Mouse (Mus musculus) ES-E14 (cell line): ENCODE results near the gene Cd6. TPM values are rescaled to one million over a fixed set of nuclear protein-coding genes. Genes with fewer than 3 reads are reported as not detected.

ENCODE experiments used
- DNase-seq: peaks from one replicate; pipeline ENCODE4 v3.0.0-alpha.2; 2013; ENCODE audit warnings: low read depth, low spot score
- H3K27ac ChIP-seq: 2 replicates; pipeline ENCODE4 v1.5.1; 2012; ENCODE audit warnings: low read depth, mild to moderate bottlenecking, low read length, moderate library complexity, mixed read lengths; ENCODE audit not compliant: poor library complexity, insufficient read depth, severe bottlenecking
- H3K36me3 ChIP-seq: 2 replicates; pipeline ENCODE4 v1.6.1; 2012; ENCODE audit warnings: mild to moderate bottlenecking, low read length, moderate library complexity, mixed read lengths; ENCODE audit not compliant: control insufficient read depth, poor library complexity, insufficient read depth, severe bottlenecking
- H3K4me1 ChIP-seq, 2 experiments: fragments of 150-350 bp in 1 of 2; sonication (generic) in 1 of 2; 2 replicates each; pipeline ENCODE4 v1.6.1; 2012; ENCODE audit warnings: low read length in 2 of 2, mild to moderate bottlenecking in 1 of 2, mixed read lengths in 1 of 2; ENCODE audit not compliant: control insufficient read depth in 2 of 2, insufficient read depth in 2 of 2, poor library complexity in 1 of 2
- H3K4me3 ChIP-seq, 2 experiments: fragments of 150-350 bp in 1 of 2; sonication (generic) in 1 of 2; 2 replicates each; pipeline ENCODE4 v1.5.1; 2012; ENCODE audit warnings: low read length in 2 of 2, low read depth in 1 of 2, mild to moderate bottlenecking in 1 of 2, mixed read lengths in 1 of 2; ENCODE audit not compliant: insufficient read depth in 1 of 2, poor library complexity in 1 of 2, severe bottlenecking in 1 of 2
- H3K9ac ChIP-seq: 2 replicates; pipeline ENCODE4 v1.6.1; 2012; ENCODE audit warnings: low read depth, mild to moderate bottlenecking, low read length, mixed read lengths; ENCODE audit not compliant: poor library complexity, insufficient read depth, severe bottlenecking
- H3K9me3 ChIP-seq: fragments of 150-350 bp; sonication (generic); 2 replicates; pipeline ENCODE4 v1.6.1; 2012; ENCODE audit warnings: low read depth, mild to moderate bottlenecking, low read length; ENCODE audit not compliant: control insufficient read depth, insufficient read depth
- CHD2 ChIP-seq: IDR thresholded peaks from 2 replicates; pipeline ENCODE4 v1.6.1; 2014; ENCODE audit warnings: mild to moderate bottlenecking, low read depth, low read length, inconsistent platforms
- HCFC1 ChIP-seq: IDR thresholded peaks from 2 replicates; pipeline ENCODE4 v1.6.1; 2012; ENCODE audit warnings: low read length, inconsistent platforms, borderline replicate concordance; ENCODE audit not compliant: insufficient read depth
- MAFK ChIP-seq: IDR thresholded peaks from 2 replicates; pipeline ENCODE4 v1.6.1; 2014; ENCODE audit warnings: mild to moderate bottlenecking, low read depth, low read length, inconsistent platforms; ENCODE audit not compliant: insufficient read depth
- ZC3H11A ChIP-seq: IDR thresholded peaks from 2 replicates; pipeline ENCODE4 v1.6.1; 2012; ENCODE audit warnings: low read depth, mild to moderate bottlenecking, inconsistent platforms, low read length, borderline replicate concordance
- ZNF384 ChIP-seq: IDR thresholded peaks from 2 replicates; pipeline ENCODE4 v1.6.1; 2012; ENCODE audit warnings: low read depth, low read length, inconsistent platforms
- in situ Hi-C, 2 experiments: fragments of 600-800 bp; cut with MboI; formaldehyde crosslinking; loops; one replicate each; pipeline ENCODE4 v1.15.1; 2025; ENCODE audit warnings: low sequenced_read_pairs in 2 of 2, inconsistent platforms in 1 of 2; ENCODE audit not compliant: unreplicated experiment in 2 of 2
- total RNA-seq: library from RNA; depleted of rRNA; stranded (reverse); fragments of 300-350 nt; gene quantifications from 2 replicates; pipeline ENCODE4 v1.2.3, GENCODE M21; 2012

Cd6 gene
- total RNA-seq, 1 experiment = 3.4 TPM

DNA sequence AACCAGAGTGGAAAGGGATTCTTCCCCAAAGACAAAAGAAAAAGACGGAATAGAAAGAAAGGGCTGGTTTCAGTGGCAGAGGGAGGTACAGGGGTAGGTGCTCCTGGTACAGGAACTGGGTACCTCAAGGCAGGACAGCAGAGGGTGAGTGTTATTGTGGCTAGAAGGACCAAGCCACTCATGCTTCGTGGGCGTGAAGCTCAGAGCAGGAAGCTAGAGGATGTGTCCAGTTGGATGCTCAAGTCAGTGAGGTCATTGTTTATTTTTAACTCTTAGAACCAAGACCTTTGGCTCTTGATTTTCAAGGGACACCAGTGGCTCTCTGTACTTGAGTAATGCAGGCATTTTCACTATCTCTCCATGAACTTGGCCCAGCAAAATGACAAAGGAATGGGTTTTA, 2.2 kb upstream of the Cd6 start:
- Histone ChIP-seq H3K36me3 (no peaks in the 10 kb centered on the region), H3K9ac (no peak overlapping the region), H3K4me3 (no peak overlapping the region), H3K9me3 (no peaks in the 10 kb centered on the region), H3K4me1 (peaks cover 4 to 8% of the 10 kb centered on the region in 2 experiments; a peak in 3 of 4 replicates), H3K27ac (no peak overlapping the region)
- TF ChIP-seq ZNF384 (no peak), ZC3H11A (no peak), MAFK (no peak), CHD2 (no peak)
- DNase-seq = no peak
- in situ Hi-C loops = no loop called here

GRCm38 (mm10) chr19:10831424-10831823, 1.6 kb upstream of the Cd6 start:
- H3K4me1 ChIP-seq = peaks cover 4 to 8% of the 10 kb centered on the region in 2 experiments; a peak in 3 of 4 replicates
- no peak overlapping the region for H3K4me3 ChIP-seq
- no peak overlapping the region for H3K9ac ChIP-seq
- no peaks in the 10 kb centered on the region for H3K36me3 ChIP-seq
- peak; percentile 93 for DNase-seq
- in situ Hi-C loops = no loop called here
- no peak overlapping the region for H3K27ac ChIP-seq
- no peaks in the 10 kb centered on the region for H3K9me3 ChIP-seq
- no peak for TF ChIP-seq MAFK
- TF ChIP-seq CHD2 = no peak
- TF ChIP-seq ZC3H11A = peak; percentile 75; the same call in 1 of the 2 replicates
- peak; percentile 33; the same call in 1 of the 2 replicates for TF ChIP-seq HCFC1
- no peak for TF ChIP-seq ZNF384

DNA sequence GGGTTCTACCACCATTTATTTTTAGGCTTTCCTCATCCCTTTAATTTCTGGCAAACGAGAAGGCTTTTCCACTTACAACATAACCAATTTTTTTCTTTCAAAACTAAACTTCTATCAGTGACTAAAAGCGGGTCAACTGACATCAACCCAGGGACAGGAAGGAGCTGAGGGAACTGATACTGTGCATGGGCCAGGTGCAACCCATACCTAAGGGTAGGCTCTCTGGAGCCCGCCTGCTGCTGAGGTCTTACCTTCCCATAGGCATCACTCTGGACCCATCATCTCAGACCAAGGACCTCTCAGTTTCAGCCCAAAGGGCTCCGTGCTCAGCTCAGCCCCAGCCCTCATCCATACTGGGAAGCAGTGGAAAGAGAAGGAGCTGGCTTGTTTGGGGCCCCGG, 1.5 kb downstream of the Cd6 start:
- no peak for TF ChIP-seq MAFK
- TF ChIP-seq ZC3H11A = no peak
- no peak for TF ChIP-seq ZNF384
- no peak for TF ChIP-seq HCFC1
- TF ChIP-seq CHD2 = no peak
- DNase-seq = no peak
- in situ Hi-C loops = no loop called here

GRCm38 (mm10) chr19:10824061-10824460, 5.8 kb downstream of the Cd6 start:
- no peak for TF ChIP-seq HCFC1
- no peak for TF ChIP-seq CHD2
- TF ChIP-seq ZC3H11A = no peak
- no peak for TF ChIP-seq MAFK
- TF ChIP-seq ZNF384 = no peak
- Histone ChIP-seq H3K9ac (no peak overlapping the region), H3K36me3 (no peaks in the 10 kb centered on the region), H3K4me1 (peaks cover 2 to 5% of the 10 kb centered on the region in 2 experiments; a peak in 2 of 4 replicates), H3K9me3 (no peaks in the 10 kb centered on the region), H3K4me3 (no peak overlapping the region), H3K27ac (no peak overlapping the region)
- in situ Hi-C loops = no loop called here
- no peak for DNase-seq

More for the DNA sequence above, 1.5 kb downstream of the Cd6 start:
- no peaks in the 10 kb centered on the region for H3K9me3 ChIP-seq
- H3K4me3 ChIP-seq = no peak overlapping the region
- peaks cover under 1 to 2% of the 10 kb centered on the region in 2 experiments; a peak in 1 of 4 replicates for H3K4me1 ChIP-seq
- H3K9ac ChIP-seq = no peak overlapping the region
- no peaks in the 10 kb centered on the region for H3K36me3 ChIP-seq
- no peak overlapping the region for H3K27ac ChIP-seq

DNA sequence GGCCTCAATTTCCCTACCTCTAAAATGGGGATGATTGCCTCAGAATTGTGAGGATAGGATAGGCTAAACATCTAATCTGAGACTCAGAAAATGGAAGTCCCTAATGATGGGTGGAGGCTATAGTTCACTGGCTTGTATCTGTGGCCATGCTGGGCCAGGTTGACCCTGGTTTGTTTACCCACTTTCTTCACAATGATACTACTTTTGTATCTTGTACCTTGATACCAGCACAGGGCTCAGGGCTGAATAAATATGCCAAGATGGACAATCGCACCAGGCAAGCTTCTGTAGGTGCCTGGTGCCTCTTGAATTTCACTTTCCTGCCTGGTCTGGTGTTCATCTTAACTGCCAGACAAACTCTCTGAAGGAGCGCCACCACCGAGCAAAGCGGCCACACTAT, 7.3 kb downstream of the Cd6 start:
- no peak overlapping the region for H3K9ac ChIP-seq
- H3K9me3 ChIP-seq = no peaks in the 10 kb centered on the region
- in situ Hi-C loops = no loop called here
- H3K36me3 ChIP-seq = no peaks in the 10 kb centered on the region
- no peak for TF ChIP-seq ZC3H11A
- no peak for TF ChIP-seq MAFK
- no peak for TF ChIP-seq ZNF384
- no peak for TF ChIP-seq HCFC1
- no peak for TF ChIP-seq CHD2
- peaks cover 2 to 9% of the 10 kb centered on the region in 2 experiments; a peak in 2 of 4 replicates for H3K4me1 ChIP-seq
- no peak overlapping the region for H3K27ac ChIP-seq
- no peak overlapping the region for H3K4me3 ChIP-seq
- no peak for DNase-seq
